Mouse (Mus musculus): ENCODE data around the gene Slc12a4.

Slc12a4 gene

DNA sequence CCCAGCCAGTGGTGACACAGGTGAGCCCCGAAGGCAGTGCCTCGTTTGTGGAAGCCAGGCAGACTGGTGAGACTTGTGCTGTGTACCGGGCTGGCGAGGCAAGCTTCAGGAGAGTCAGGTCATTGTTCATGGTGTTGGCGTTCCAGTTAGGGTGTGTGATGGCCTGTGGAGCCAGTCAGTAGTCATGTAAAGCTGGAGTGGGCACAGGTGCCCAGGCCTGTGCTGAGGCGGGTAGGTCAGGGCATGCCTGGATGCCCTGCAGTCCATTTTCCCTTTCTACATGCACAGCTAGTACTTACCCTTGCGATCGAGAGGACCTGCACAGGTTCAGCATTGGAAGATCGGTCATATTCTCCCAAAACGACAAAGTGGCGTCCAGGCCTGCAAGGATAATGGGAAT lies 33.4 kb downstream of the Slc12a4 start:
- no peak for DNase-seq (ENCODE audit: low spot score in 2 of 2)

GRCm38 (mm10) chr8:105931271-105931670 lies 34.6 kb downstream of the Slc12a4 start:
- DNase-seq (ENCODE audit: low spot score in 2 of 2), result peak; percentile 39 to 55

DNA sequence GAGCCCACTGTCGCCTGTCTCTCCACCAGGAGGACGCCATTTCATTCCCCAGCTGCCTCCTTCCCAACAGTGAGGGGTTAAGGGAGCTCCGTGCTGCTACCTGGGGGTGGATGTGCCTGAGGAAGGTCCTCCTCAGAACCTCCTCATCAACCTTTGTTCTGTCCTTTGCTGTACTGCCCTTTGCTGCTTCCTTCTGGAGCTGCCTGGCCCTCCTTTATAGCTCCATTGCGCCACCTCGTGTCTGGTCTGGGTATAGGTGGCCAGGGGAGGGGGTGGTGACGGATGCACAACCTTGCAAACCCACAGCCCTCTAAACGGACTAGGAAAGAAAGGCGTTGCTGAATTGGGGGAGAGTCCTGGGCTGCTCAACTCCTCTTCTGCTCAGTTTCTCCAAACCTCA lies 35.3 kb downstream of the Slc12a4 start:
- DNase-seq (ENCODE audit: low spot score in 2 of 2), result peak; percentile 82 to 91

- DNase-seq (ENCODE audit: low spot score in 2 of 2), result peak; percentile 52
These were observed 40.8 kb downstream of the Slc12a4 start for GRCm38 (mm10) chr8:105925123-105925522.

- no peak for DNase-seq (ENCODE audit: low spot score in 2 of 2)
These were observed 46.5 kb downstream of the Slc12a4 start for GRCm38 (mm10) chr8:105919390-105919789.

- no peak for DNase-seq (ENCODE audit: low spot score in 2 of 2)
These were observed 64.8 kb downstream of the Slc12a4 start for GRCm38 (mm10) chr8:105900941-105901616.

- DNase-seq (ENCODE audit: low spot score in 2 of 2), result peak; percentile 90 to 91
These were observed 65.5 kb downstream of the Slc12a4 start, which contains the start of gene Pskh1 for GRCm38 (mm10) chr8:105900180-105900940. Gene Pskh1 (plus strand): TSS chr8:105900441.

- DNase-seq (ENCODE audit: low spot score in 2 of 2), result no peak
These were observed 68.0 kb downstream of the Slc12a4 start for GRCm38 (mm10) chr8:105897801-105898480.

Data from right cerebral cortex, adult 2 months (tissue).